Mouse (Mus musculus) E14TG2a.4 (cell line): ENCODE measurements around the gene Ptprt.

Experiments
- CTCF ChIP-seq: conservative IDR thresholded peaks from 2 replicates; pipeline ENCODE4 v1.5.1; 2014; ENCODE audit warnings: low read length
- NANOG ChIP-seq: IDR thresholded peaks from 2 replicates; pipeline ENCODE4 v1.6.1; 2014; ENCODE audit warnings: borderline replicate concordance, low read length, mixed read lengths
- POU5F1 ChIP-seq: IDR thresholded peaks from 2 replicates; pipeline ENCODE4 v1.6.1; 2014; ENCODE audit warnings: low read length, borderline replicate concordance

GRCm38 (mm10) chr2:162692143-162692542, 31.2 kb upstream of the Ptprt start:
- no peak for TF ChIP-seq CTCF
- no peak for TF ChIP-seq NANOG
- TF ChIP-seq POU5F1: no peak
